8 mouse cellular contexts compared by ENCODE assay signal in genomic region chr2:18607088-18607487, GRCm38 (mm10).
A peak's percentile ranks its signal among the peaks of the same experiment; 100 is the strongest.
DNase-seq lines count a peak whose midpoint lies in the region; ATAC-seq and TF ChIP-seq lines count a peak whose summit lies in the region.

No protein-coding gene starts in this region.

- H3K4me3 ChIP-seq in liver, embryonic 11.5 days (ENCODE audit: low read depth, low read length), result no peak overlapping the region
- peak overlapping the region; percentile 48 for H3K4me3 ChIP-seq in forebrain, embryonic 16.5 days (replicated peaks; ENCODE audit: low read length)
- no peak overlapping the region for H3K4me3 ChIP-seq in liver, embryonic 14.5 days (ENCODE audit: insufficient read depth in 1 of 2, low read depth in 2 of 2, low read length in 2 of 2)
- no peak overlapping the region for H3K4me3 ChIP-seq in stomach, postnatal 0 days (ENCODE audit: low read depth, low read length)

- no peak for DNase-seq in liver, embryonic 11.5 days (ENCODE audit: low spot score)
- no peak for DNase-seq in liver
- DNase-seq in liver, embryonic 14.5 days (ENCODE audit: low read depth in 3 of 3, low spot score in 3 of 3), result no peak
- DNase-seq in stomach, postnatal 0 days (ENCODE audit: low spot score), result no peak
- no peak for DNase-seq in urinary bladder, postnatal 4 days (ENCODE audit: low spot score in 2 of 2)
- no peak for DNase-seq in frontal cortex, postnatal 14 days (ENCODE audit: low spot score in 2 of 2)
- no peak for DNase-seq in left cerebral cortex, postnatal 36 days (ENCODE audit: low spot score in 2 of 2)

- no peak overlapping the region for H3K9ac ChIP-seq in liver, embryonic 11.5 days (ENCODE audit: low read depth, low read length)
- no peak overlapping the region for H3K9ac ChIP-seq in forebrain, embryonic 16.5 days (replicated peaks; ENCODE audit: low read depth, low read length)
- H3K9ac ChIP-seq in liver, embryonic 14.5 days (replicated peaks), result no peak overlapping the region
- H3K9ac ChIP-seq in stomach, postnatal 0 days (ENCODE audit: low read length), result no peak overlapping the region

- no peak overlapping the region for H3K27ac ChIP-seq in liver, embryonic 11.5 days (ENCODE audit: low read depth, low read length)
- no peak overlapping the region for H3K27ac ChIP-seq in forebrain, embryonic 16.5 days (ENCODE audit: low read length)
- no peak overlapping the region for H3K27ac ChIP-seq in liver, embryonic 14.5 days
- no peak overlapping the region for H3K27ac ChIP-seq in stomach, postnatal 0 days (replicated peaks)

- WGBS in liver, embryonic 11.5 days, result 13% methylated on average over 6 of the region's 6 CpGs
- 8% methylated on average over 6 of the region's 6 CpGs for WGBS in forebrain, embryonic 16.5 days
- WGBS in liver, embryonic 14.5 days (ENCODE audit: insufficient replicate concordance), result 8% methylated on average over 6 of the region's 6 CpGs
- WGBS in stomach, postnatal 0 days, result 49% methylated on average over 6 of the region's 6 CpGs

- TF ChIP-seq EP300 in liver, embryonic 14.5 days (IDR thresholded peaks at IDR 0.05; ENCODE audit: low read depth), result no peak
- no peak for TF ChIP-seq EP300 in stomach, postnatal 0 days (optimal IDR thresholded peaks at IDR 0.05)

- H3K36me3 ChIP-seq in liver, embryonic 11.5 days (ENCODE audit: control insufficient read depth, insufficient read depth, low read length), result no peaks in the 10 kb centered on the region
- no peaks in the 10 kb centered on the region for H3K36me3 ChIP-seq in forebrain, embryonic 16.5 days (ENCODE audit: control insufficient read depth, insufficient read depth)
- no peaks in the 10 kb centered on the region for H3K36me3 ChIP-seq in liver, embryonic 14.5 days (replicated peaks; ENCODE audit: control insufficient read depth, insufficient read depth, low read depth)
- no peaks in the 10 kb centered on the region for H3K36me3 ChIP-seq in stomach, postnatal 0 days (ENCODE audit: control insufficient read depth, insufficient read depth, low read length)

- TF ChIP-seq CTCF in liver, embryonic 14.5 days (IDR thresholded peaks at IDR 0.05; ENCODE audit: low read depth), result no peak
- no peak for TF ChIP-seq CTCF in stomach, postnatal 0 days (IDR thresholded peaks at IDR 0.05; ENCODE audit: low read depth)

- peaks cover 15% of the 10 kb centered on the region for H3K4me1 ChIP-seq in liver, embryonic 11.5 days (replicated peaks; ENCODE audit: control insufficient read depth, insufficient read depth, low read length)
- peaks cover 22% of the 10 kb centered on the region for H3K4me1 ChIP-seq in forebrain, embryonic 16.5 days (replicated peaks; ENCODE audit: control insufficient read depth, insufficient read depth, low read length)
- H3K4me1 ChIP-seq in liver, embryonic 14.5 days (replicated peaks; ENCODE audit: control insufficient read depth in 2 of 2, insufficient read depth in 2 of 2, low read length in 1 of 2), result 0 out of 4 replicates have a peak, but pooled peaks cover 0 to 2% of the 10 kb centered on the region in 2 experiments
- H3K4me1 ChIP-seq in stomach, postnatal 0 days (replicated peaks; ENCODE audit: control insufficient read depth, insufficient read depth), result no peaks in the 10 kb centered on the region; the same call in 1 of the 2 replicates

- intact Hi-C loops in left cerebral cortex, postnatal 36 days (cut with DNase I), result loop anchor here (5.0 kb wide), 2 partner anchors 70 to 85 kb away; partner anchors contain the start of genes Bmi1 and Spag6

- H3K4me2 ChIP-seq in liver, embryonic 11.5 days, result peak overlapping the region; percentile 82
- peak overlapping the region; percentile 77 for H3K4me2 ChIP-seq in forebrain, embryonic 16.5 days (ENCODE audit: low read length)
- H3K4me2 ChIP-seq in liver, embryonic 14.5 days (ENCODE audit: low read depth), result peak overlapping the region; percentile 70; the same call in 1 of the 2 replicates
- peak overlapping the region; percentile 82 for H3K4me2 ChIP-seq in stomach, postnatal 0 days (replicated peaks; ENCODE audit: low read depth)

- no peak for ATAC-seq in liver, embryonic 11.5 days (replicated peaks; ENCODE audit: low FRiP score)
- no peak for ATAC-seq in forebrain, embryonic 16.5 days
- ATAC-seq in liver, embryonic 14.5 days (ENCODE audit: insufficient read depth), result no peak
- no peak for ATAC-seq in stomach, postnatal 0 days (ENCODE audit: low FRiP score, low TSS enrichment)

- no peaks in the 10 kb centered on the region for H3K9me3 ChIP-seq in liver, embryonic 11.5 days (ENCODE audit: control insufficient read depth, low read length)
- no peaks in the 10 kb centered on the region for H3K9me3 ChIP-seq in forebrain, embryonic 16.5 days (ENCODE audit: control insufficient read depth, low read length)
- H3K9me3 ChIP-seq in liver, embryonic 14.5 days (ENCODE audit: control insufficient read depth, low read length), result no peaks in the 10 kb centered on the region
- no peaks in the 10 kb centered on the region for H3K9me3 ChIP-seq in stomach, postnatal 0 days (ENCODE audit: control insufficient read depth, low read length)

- H3K27me3 ChIP-seq in liver, embryonic 11.5 days (replicated peaks; ENCODE audit: control insufficient read depth, insufficient read depth, low read length), result peaks cover 37% of the 10 kb centered on the region
- H3K27me3 ChIP-seq in forebrain, embryonic 16.5 days (replicated peaks; ENCODE audit: control insufficient read depth, insufficient read depth, low read length), result peaks cover 27% of the 10 kb centered on the region
- H3K27me3 ChIP-seq in liver, embryonic 14.5 days (ENCODE audit: control insufficient read depth, insufficient read depth, low read length), result peaks cover 32% of the 10 kb centered on the region
- H3K27me3 ChIP-seq in stomach, postnatal 0 days (ENCODE audit: control insufficient read depth, insufficient read depth, low read length), result no peaks in the 10 kb centered on the region; the same call in 1 of the 2 replicates
